Mouse (Mus musculus) liver, embryonic 14.5 days (tissue): Measurements from ENCODE around the gene Cep95. TPM values are rescaled to one million over a fixed set of nuclear protein-coding genes. Genes with fewer than 3 reads are reported as not detected.

ENCODE experiments used
- ATAC-seq: fragments of 200-750 bp; cut with Nextera tagmentation; 2 replicates; pipeline ENCODE4 v1.8.0; 2017; ENCODE audit warnings: moderate number of reproducible peaks, mild to moderate bottlenecking, moderate library complexity; ENCODE audit not compliant: insufficient read depth
- DNase-seq, 3 experiments: peaks; one replicate each; pipeline ENCODE4 v3.0.0-alpha.2; 2012 to 2013; ENCODE audit warnings: low read depth in 3 of 3, low spot score in 3 of 3
- H3K27ac ChIP-seq: fragments of 300-500 bp; sonication (generic); 2 replicates; pipeline ENCODE4 v1.5.1; 2014; ENCODE audit warnings: moderate library complexity, mild to moderate bottlenecking, control low read depth, inconsistent platforms
- H3K27me3 ChIP-seq: fragments of 300-500 bp; sonication (generic); 2 replicates; pipeline ENCODE4 v1.6.1; 2014; ENCODE audit warnings: mild to moderate bottlenecking, low read length, moderate library complexity; ENCODE audit not compliant: control insufficient read depth, insufficient read depth
- H3K36me3 ChIP-seq: fragments of 300-500 bp; sonication (generic); replicated peaks from 2 replicates; pipeline ENCODE4 v1.6.1; 2014; ENCODE audit warnings: low read depth; ENCODE audit not compliant: control insufficient read depth, insufficient read depth
- H3K4me1 ChIP-seq, 2 experiments: fragments of 200-500 bp in 1 of 2; fragments of 300-500 bp in 1 of 2; sonication (generic) in 1 of 2; replicated peaks; 2 replicates each; pipeline ENCODE4 v1.6.1; 2012 to 2014; ENCODE audit warnings: antibody characterized with exemption in 1 of 2, inconsistent platforms in 1 of 2, low read length in 1 of 2; ENCODE audit not compliant: control insufficient read depth in 2 of 2, insufficient read depth in 2 of 2
- H3K4me2 ChIP-seq: fragments of 300-500 bp; sonication (generic); 2 replicates; pipeline ENCODE4 v1.6.1; 2014; ENCODE audit warnings: low read depth, mild to moderate bottlenecking, control low read depth, moderate library complexity
- H3K4me3 ChIP-seq, 2 experiments: fragments of 200-500 bp in 1 of 2; fragments of 300-500 bp in 1 of 2; sonication (generic) in 1 of 2; 2 replicates each; pipeline ENCODE4 v1.5.1; 2012 to 2014; ENCODE audit warnings: low read depth in 2 of 2, low read length in 2 of 2, mild to moderate bottlenecking in 2 of 2, control low read depth in 1 of 2, inconsistent platforms in 1 of 2, moderate library complexity in 1 of 2; ENCODE audit not compliant: insufficient read depth in 1 of 2
- H3K9ac ChIP-seq: fragments of 300-500 bp; sonication (generic); replicated peaks from 2 replicates; pipeline ENCODE4 v1.6.1; 2014; ENCODE audit warnings: mild to moderate bottlenecking, control low read depth, moderate library complexity
- H3K9me3 ChIP-seq: fragments of 300-500 bp; sonication (generic); 2 replicates; pipeline ENCODE4 v1.6.1; 2016; ENCODE audit warnings: low read length, mixed read lengths; ENCODE audit not compliant: control insufficient read depth
- CTCF ChIP-seq: IDR thresholded peaks from 2 replicates; pipeline ENCODE4 v1.5.1; 2016; ENCODE audit warnings: antibody characterized with exemption, low read depth, control low read depth
- EP300 ChIP-seq: IDR thresholded peaks from 2 replicates; pipeline ENCODE4 v1.6.1; 2016; ENCODE audit warnings: antibody characterized with exemption, low read depth
- WGBS: fragments of 180-500 bp; shearing (Covaris S2); extraction: QIAGEN DNeasy Blood & Tissue Kit; methylation state at CpG from one replicate; pipeline ENCODE4 v1.1.7; 2014; ENCODE audit not compliant: insufficient replicate concordance; 5-methylcytosine and 5-hydroxymethylcytosine counted together
- polyA plus RNA-seq, 2 experiments: library from polyadenylated mRNA; depleted of rRNA in 1 of 2; stranded (reverse) in 1 of 2; unstranded in 1 of 2; fragments of >200 nt; fragmentation: Nextera tagmentation in 1 of 2; extraction: Ambion mirVana in 1 of 2; gene quantifications; 2 replicates each; pipeline versions ENCODE4 v1.2.1 to v1.2.3; 2012 to 2014

The Cep95 gene
- polyA plus RNA-seq, 2 experiments = 6.1 to 9.9 TPM

GRCm38 (mm10) chr11:106812410-106813136 is 23.5 kb downstream of the Cep95 start:
- Histone ChIP-seq H3K4me3 (no peak overlapping the region), H3K4me1 (peaks cover 0 to 2% of the 10 kb centered on the region in 2 experiments; a peak in 1 of 4 replicates), H3K27me3 (no peaks in the 10 kb centered on the region), H3K27ac (no peak overlapping the region), H3K9ac (no peak overlapping the region), H3K9me3 (no peaks in the 10 kb centered on the region), H3K36me3 (peaks cover 47% of the 10 kb centered on the region), H3K4me2 (no peak overlapping the region)
- no peak for TF ChIP-seq EP300
- no peak for TF ChIP-seq CTCF
- peak in 1 of 3 experiments; percentile 20 for DNase-seq
- WGBS = 70% methylated on average over 7 of the region's 7 CpGs
- peak; percentile 50; the same call in 1 of the 2 replicates for ATAC-seq

GRCm38 (mm10) chr11:106814601-106815320 is 25.7 kb downstream of the Cep95 start:
- peaks cover 0 to 2% of the 10 kb centered on the region in 2 experiments; a peak in 1 of 4 replicates for H3K4me1 ChIP-seq
- no peak for TF ChIP-seq CTCF
- TF ChIP-seq EP300 = no peak
- ATAC-seq = no peak
- H3K4me2 ChIP-seq = no peak overlapping the region
- no peaks in the 10 kb centered on the region for H3K27me3 ChIP-seq
- no peak overlapping the region for H3K27ac ChIP-seq
- H3K9me3 ChIP-seq = no peaks in the 10 kb centered on the region
- no peak for DNase-seq
- H3K36me3 ChIP-seq = peaks cover 46% of the 10 kb centered on the region
- WGBS = 82% methylated on average over 14 of the region's 14 CpGs
- no peak overlapping the region for H3K9ac ChIP-seq
- no peak overlapping the region for H3K4me3 ChIP-seq

- DNase-seq = no peak
- Histone ChIP-seq H3K27me3 (no peaks in the 10 kb centered on the region), H3K4me3 (no peak overlapping the region), H3K9ac (no peak overlapping the region), H3K36me3 (peaks cover 46% of the 10 kb centered on the region), H3K9me3 (no peaks in the 10 kb centered on the region), H3K4me1 (peaks cover 0 to 2% of the 10 kb centered on the region in 2 experiments; a peak in 1 of 4 replicates), H3K27ac (no peak overlapping the region), H3K4me2 (no peak overlapping the region)
- 94% methylated on average over 2 of the region's 2 CpGs for WGBS
- TF ChIP-seq EP300 = no peak
- no peak for TF ChIP-seq CTCF
- ATAC-seq = no peak
Measured at GRCm38 (mm10) chr11:106815331-106815730, 26.3 kb downstream of the Cep95 start.

- H3K9me3 ChIP-seq = no peaks in the 10 kb centered on the region
- ATAC-seq (no peak), DNase-seq (no peak)
- TF ChIP-seq CTCF = no peak
- no peak for TF ChIP-seq EP300
- WGBS = 73% methylated on average over 2 of the region's 2 CpGs
- H3K27me3 ChIP-seq = no peaks in the 10 kb centered on the region
- H3K4me1 ChIP-seq = peaks cover 0 to 2% of the 10 kb centered on the region in 2 experiments; a peak in 1 of 4 replicates
- H3K36me3 ChIP-seq = peaks cover 46% of the 10 kb centered on the region
- H3K9ac ChIP-seq = no peak overlapping the region
- H3K27ac ChIP-seq = no peak overlapping the region
- no peak overlapping the region for H3K4me3 ChIP-seq
- no peak overlapping the region for H3K4me2 ChIP-seq
Measured at GRCm38 (mm10) chr11:106815761-106816160, 26.7 kb downstream of the Cep95 start.

GRCm38 (mm10) chr11:106816316-106816715 is 27.3 kb downstream of the Cep95 start:
- Histone ChIP-seq H3K36me3 (peaks cover 46% of the 10 kb centered on the region), H3K4me3 (no peak overlapping the region), H3K27me3 (no peaks in the 10 kb centered on the region), H3K4me1 (peaks cover 0 to 2% of the 10 kb centered on the region in 2 experiments; a peak in 1 of 4 replicates), H3K9me3 (no peaks in the 10 kb centered on the region), H3K4me2 (no peak overlapping the region), H3K9ac (no peak overlapping the region), H3K27ac (no peak overlapping the region)
- no peak for ATAC-seq
- WGBS = 76% methylated on average over 7 of the region's 7 CpGs
- no peak for DNase-seq
- TF ChIP-seq EP300 (no peak), CTCF (no peak)
